Mouse (Mus musculus) E14TG2a.4 (cell line): ENCODE measurements around the gene B230118H07Rik.

Experiments used
- H3K27me3 ChIP-seq: 2 replicates; pipeline ENCODE4 v1.6.1; 2014; ENCODE audit warnings: low read length, control low read depth; ENCODE audit not compliant: insufficient read depth
- H3K36me3 ChIP-seq: 2 replicates; pipeline ENCODE4 v1.6.1; 2014; ENCODE audit warnings: low read length, control low read depth; ENCODE audit not compliant: insufficient read depth
- H3K4me1 ChIP-seq: replicated peaks from 2 replicates; pipeline ENCODE4 v1.6.1; 2014; ENCODE audit warnings: low read depth, low read length, control low read depth
- H3K4me3 ChIP-seq: replicated peaks from 2 replicates; pipeline ENCODE4 v1.5.1; 2014; ENCODE audit warnings: mild to moderate bottlenecking, low read length
- H3K9me3 ChIP-seq: 2 replicates; pipeline ENCODE4 v1.6.1; 2014; ENCODE audit warnings: low read length, control low read depth
- CTCF ChIP-seq: conservative IDR thresholded peaks from 2 replicates; pipeline ENCODE4 v1.5.1; 2014; ENCODE audit warnings: low read length
- NANOG ChIP-seq: IDR thresholded peaks from 2 replicates; pipeline ENCODE4 v1.6.1; 2014; ENCODE audit warnings: borderline replicate concordance, low read length, mixed read lengths
- POU5F1 ChIP-seq: IDR thresholded peaks from 2 replicates; pipeline ENCODE4 v1.6.1; 2014; ENCODE audit warnings: low read length, borderline replicate concordance

Gene B230118H07Rik

GRCm38 (mm10) chr2:101600703-101601102 is 48.6 kb downstream of the B230118H07Rik start:
- no peaks in the 10 kb centered on the region for H3K27me3 ChIP-seq
- H3K4me3 ChIP-seq: no peak overlapping the region
- peaks cover 10% of the 10 kb centered on the region for H3K4me1 ChIP-seq
- TF ChIP-seq NANOG: no peak
- TF ChIP-seq CTCF: no peak
- TF ChIP-seq POU5F1: no peak
- H3K36me3 ChIP-seq: no peaks in the 10 kb centered on the region
- H3K9me3 ChIP-seq: no peaks in the 10 kb centered on the region

- TF ChIP-seq NANOG (no peak), CTCF (no peak), POU5F1 (no peak)
- no peaks in the 10 kb centered on the region for H3K27me3 ChIP-seq
- H3K36me3 ChIP-seq: no peaks in the 10 kb centered on the region
- no peaks in the 10 kb centered on the region for H3K9me3 ChIP-seq
- no peak overlapping the region for H3K4me3 ChIP-seq
- H3K4me1 ChIP-seq: peaks cover 7% of the 10 kb centered on the region
These were observed 50.8 kb downstream of the B230118H07Rik start for GRCm38 (mm10) chr2:101598190-101599181.

- Histone ChIP-seq H3K4me1 (0 out of 2 replicates have a peak, but pooled peaks cover 4% of the 10 kb centered on the region), H3K4me3 (no peak overlapping the region), H3K9me3 (no peaks in the 10 kb centered on the region), H3K27me3 (no peaks in the 10 kb centered on the region), H3K36me3 (no peaks in the 10 kb centered on the region)
- TF ChIP-seq NANOG (no peak), POU5F1 (no peak), CTCF (no peak)
These were observed 52.1 kb downstream of the B230118H07Rik start for GRCm38 (mm10) chr2:101597186-101597585.

- H3K9me3 ChIP-seq: no peaks in the 10 kb centered on the region
- H3K36me3 ChIP-seq: no peaks in the 10 kb centered on the region
- no peak for TF ChIP-seq NANOG
- TF ChIP-seq POU5F1: no peak
- no peak for TF ChIP-seq CTCF
- 0 out of 2 replicates have a peak, but pooled peaks cover 4% of the 10 kb centered on the region for H3K4me1 ChIP-seq
- H3K27me3 ChIP-seq: no peaks in the 10 kb centered on the region
- no peak overlapping the region for H3K4me3 ChIP-seq
These were observed 54.7 kb downstream of the B230118H07Rik start for GRCm38 (mm10) chr2:101594681-101595080.

- no peak overlapping the region for H3K4me3 ChIP-seq
- no peaks in the 10 kb centered on the region for H3K36me3 ChIP-seq
- TF ChIP-seq POU5F1 (no peak), CTCF (no peak), NANOG (no peak)
- H3K4me1 ChIP-seq: 0 out of 2 replicates have a peak, but pooled peaks cover 4% of the 10 kb centered on the region
- H3K9me3 ChIP-seq: peaks cover 11% of the 10 kb centered on the region
- H3K27me3 ChIP-seq: no peaks in the 10 kb centered on the region
These were observed 56.4 kb downstream of the B230118H07Rik start for GRCm38 (mm10) chr2:101592886-101593285.

GRCm38 (mm10) chr2:101592023-101592841 is 57.1 kb downstream of the B230118H07Rik start:
- H3K4me1 ChIP-seq: 0 out of 2 replicates have a peak, but pooled peaks cover 4% of the 10 kb centered on the region
- TF ChIP-seq NANOG (no peak), CTCF (no peak)
- no peak overlapping the region for H3K4me3 ChIP-seq
- H3K27me3 ChIP-seq: no peaks in the 10 kb centered on the region
- H3K9me3 ChIP-seq: peaks cover 11% of the 10 kb centered on the region
- H3K36me3 ChIP-seq: no peaks in the 10 kb centered on the region

GRCm38 (mm10) chr2:101591356-101591755 is 58.0 kb downstream of the B230118H07Rik start:
- no peaks in the 10 kb centered on the region for H3K36me3 ChIP-seq
- 0 out of 2 replicates have a peak, but pooled peaks cover 4% of the 10 kb centered on the region for H3K4me1 ChIP-seq
- no peak overlapping the region for H3K4me3 ChIP-seq
- H3K27me3 ChIP-seq: no peaks in the 10 kb centered on the region
- TF ChIP-seq CTCF: no peak
- no peak for TF ChIP-seq NANOG
- TF ChIP-seq POU5F1: no peak
- H3K9me3 ChIP-seq: peaks cover 11% of the 10 kb centered on the region

- TF ChIP-seq POU5F1 (no peak), NANOG (no peak), CTCF (no peak)
- H3K27me3 ChIP-seq: no peaks in the 10 kb centered on the region
- H3K9me3 ChIP-seq: no peaks in the 10 kb centered on the region
- H3K36me3 ChIP-seq: no peaks in the 10 kb centered on the region
- H3K4me1 ChIP-seq: no peaks in the 10 kb centered on the region
- H3K4me3 ChIP-seq: no peak overlapping the region
These were observed 67.9 kb downstream of the B230118H07Rik start for GRCm38 (mm10) chr2:101581418-101581817.
